Mouse (Mus musculus) heart, adult 2 months (tissue): ENCODE measurements around the gene Csk. TPM values are rescaled to one million over a fixed set of nuclear protein-coding genes. Genes with fewer than 3 reads are reported as not detected.
A peak's percentile ranks its signal among the peaks of the same experiment; 100 is the strongest.

Experiments used
- DNase-seq, 2 experiments: peaks; one replicate each; pipeline ENCODE4 v3.0.0; 2021
- H3K27ac ChIP-seq: fragments of 200-600 bp; 2 replicates; pipeline ENCODE4 v1.8.1; 2022
- H3K27me3 ChIP-seq: fragments of 200-500 bp; 2 replicates; pipeline ENCODE4 v1.6.1; 2012; ENCODE audit warnings: mild to moderate bottlenecking, low read length, inconsistent platforms, mixed read lengths; ENCODE audit not compliant: control insufficient read depth, insufficient read depth
- H3K36me3 ChIP-seq: fragments of 200-500 bp; 2 replicates; pipeline ENCODE4 v1.6.1; 2012; ENCODE audit warnings: low read length, inconsistent platforms; ENCODE audit not compliant: control insufficient read depth, insufficient read depth
- H3K4me1 ChIP-seq: fragments of 200-500 bp; 2 replicates; pipeline ENCODE4 v1.6.1; 2011; ENCODE audit warnings: low read length; ENCODE audit not compliant: control insufficient read depth, insufficient read depth
- H3K4me3 ChIP-seq: fragments of 200-600 bp; 2 replicates; pipeline ENCODE4 v1.8.1; 2022
- H3K79me2 ChIP-seq: fragments of 200-500 bp; replicated peaks from 2 replicates; pipeline ENCODE4 v1.6.1; 2012; ENCODE audit warnings: mild to moderate bottlenecking, inconsistent platforms, low read length, moderate library complexity, mixed read lengths; ENCODE audit not compliant: control insufficient read depth, insufficient read depth
- H3K9ac ChIP-seq: fragments of 200-500 bp; 2 replicates; pipeline ENCODE4 v1.6.1; 2012; ENCODE audit warnings: low read depth, mild to moderate bottlenecking, control low read depth, inconsistent platforms, low read length, mixed read lengths
- CTCF ChIP-seq: fragments of 200-600 bp; IDR thresholded peaks from 2 replicates; pipeline ENCODE4 v1.8.1; 2022; ENCODE audit warnings: antibody characterized with exemption, mild to moderate bottlenecking, moderate library complexity
- EP300 ChIP-seq: fragments of 200-500 bp; IDR thresholded peaks from 2 replicates; pipeline ENCODE4 v1.6.1; 2011; ENCODE audit warnings: low read depth, low read length, control low read depth; ENCODE audit not compliant: insufficient read depth
- POLR2A ChIP-seq: fragments of 200-500 bp; IDR thresholded peaks from 2 replicates; pipeline ENCODE4 v1.6.1; 2011; ENCODE audit warnings: mild to moderate bottlenecking, low read depth, low read length, control low read depth; ENCODE audit not compliant: insufficient read depth
- WGBS: fragments of 180-500 bp; shearing (Covaris S2); methylation state at CpG from one replicate; pipeline ENCODE4 v1.1.7; 2018; 5-methylcytosine and 5-hydroxymethylcytosine counted together
- intact Hi-C: fragments of 180-260 bp; cut with DNase I; formaldehyde crosslinking; loops from one replicate; pipeline ENCODE4 v1.15.1; 2025
- polyA plus RNA-seq: library from polyadenylated mRNA; depleted of rRNA; stranded (reverse); fragments of >200 nt; gene quantifications from 2 replicates; pipeline ENCODE4 v1.2.3, GENCODE M21; 2012
- total RNA-seq, 2 experiments: library from RNA; stranded (reverse); gene quantifications; 2 replicates each; pipeline ENCODE4 v1.2.3; 2021

The Csk gene
- total and polyA plus RNA-seq, 3 experiments, result 20.6 to 29.7 (median 23.3) TPM

- WGBS, result 59% methylated on average over 14 of the region's 14 CpGs
- no peak overlapping the region for H3K27ac ChIP-seq
- intact Hi-C loops, result loop anchor here (1.0 kb wide), 2 partner anchors 16 to 26 kb away; no protein-coding TSS in a partner anchor
- peaks cover 5% of the 10 kb centered on the region for H3K79me2 ChIP-seq
- peaks cover 6% of the 10 kb centered on the region for H3K4me1 ChIP-seq
- H3K9ac ChIP-seq, result no peak overlapping the region
- H3K36me3 ChIP-seq, result no peaks in the 10 kb centered on the region
- TF ChIP-seq CTCF (no peak), POLR2A (no peak), EP300 (peak; percentile 94)
- no peak overlapping the region for H3K4me3 ChIP-seq
- H3K27me3 ChIP-seq, result no peaks in the 10 kb centered on the region
- peak; percentile 76 to 88 for DNase-seq
Measured at GRCm38 (mm10) chr9:57629118-57629874, 24.1 kb downstream of the Csk start.

GRCm38 (mm10) chr9:57628717-57629116 lies 24.7 kb downstream of the Csk start:
- no peak overlapping the region for H3K9ac ChIP-seq
- H3K79me2 ChIP-seq, result peaks cover 2% of the 10 kb centered on the region; the same call in 1 of the 2 replicates
- TF ChIP-seq EP300 (no peak), CTCF (no peak), POLR2A (no peak)
- H3K4me3 ChIP-seq, result no peak overlapping the region
- H3K36me3 ChIP-seq, result no peaks in the 10 kb centered on the region
- no peak overlapping the region for H3K27ac ChIP-seq
- no peak for DNase-seq
- 93% methylated on average over 12 of the region's 12 CpGs for WGBS
- peaks cover 3% of the 10 kb centered on the region; the same call in 1 of the 2 replicates for H3K4me1 ChIP-seq
- H3K27me3 ChIP-seq, result no peaks in the 10 kb centered on the region
- intact Hi-C loops, result loop anchor here (1.0 kb wide), 2 partner anchors 17 to 27 kb away; no protein-coding TSS in a partner anchor

- intact Hi-C loops, result no loop called here
- 91% methylated on average over 11 of the region's 11 CpGs for WGBS
- no peaks in the 10 kb centered on the region for H3K4me1 ChIP-seq
- no peak for TF ChIP-seq EP300
- TF ChIP-seq CTCF, result no peak
- no peak for TF ChIP-seq POLR2A
- H3K9ac ChIP-seq, result no peak overlapping the region
- no peak for DNase-seq
- no peak overlapping the region for H3K27ac ChIP-seq
- H3K79me2 ChIP-seq, result peaks cover 2% of the 10 kb centered on the region; the same call in 1 of the 2 replicates
- H3K4me3 ChIP-seq, result no peak overlapping the region
- no peaks in the 10 kb centered on the region for H3K36me3 ChIP-seq
- no peaks in the 10 kb centered on the region for H3K27me3 ChIP-seq
Measured at GRCm38 (mm10) chr9:57627892-57628291, 25.5 kb downstream of the Csk start.

- no peak overlapping the region for H3K4me3 ChIP-seq
- intact Hi-C loops, result no loop called here
- TF ChIP-seq CTCF (no peak), EP300 (no peak), POLR2A (no peak)
- H3K36me3 ChIP-seq, result no peaks in the 10 kb centered on the region
- no peak for DNase-seq
- H3K4me1 ChIP-seq, result no peaks in the 10 kb centered on the region
- no peak overlapping the region for H3K27ac ChIP-seq
- WGBS, result 88% methylated on average over 17 of the region's 17 CpGs
- H3K9ac ChIP-seq, result no peak overlapping the region
- H3K27me3 ChIP-seq, result no peaks in the 10 kb centered on the region
- 0 out of 2 replicates have a peak, but pooled peaks cover under 1% of the 10 kb centered on the region for H3K79me2 ChIP-seq
Measured at GRCm38 (mm10) chr9:57627191-57627590, 26.2 kb downstream of the Csk start.

GRCm38 (mm10) chr9:57625674-57626500 lies 27.5 kb downstream of the Csk start:
- intact Hi-C loops, result no loop called here
- H3K36me3 ChIP-seq, result no peaks in the 10 kb centered on the region
- H3K27ac ChIP-seq, result no peak overlapping the region
- TF ChIP-seq EP300, result no peak
- TF ChIP-seq CTCF, result no peak
- no peak for TF ChIP-seq POLR2A
- no peak overlapping the region for H3K4me3 ChIP-seq
- WGBS, result 78% methylated on average over 15 of the region's 15 CpGs
- no peaks in the 10 kb centered on the region for H3K4me1 ChIP-seq
- H3K9ac ChIP-seq, result no peak overlapping the region
- H3K27me3 ChIP-seq, result no peaks in the 10 kb centered on the region
- no peak for DNase-seq
- no peaks in the 10 kb centered on the region for H3K79me2 ChIP-seq
